Mouse (Mus musculus) T-helper 17 cell (primary cell): ENCODE measurements around the gene Slamf1.

Source experiments
- in situ Hi-C, 2 experiments: fragments of 300-600 bp; cut with MboI, MseI; formaldehyde crosslinking; loops; 1 replicate in 1 of 2; 2 replicates in 1 of 2; pipeline ENCODE4 v1.15.1; 2025; ENCODE audit warnings: high pct_unique_total_duplicates in 2 of 2

Slamf1 gene

DNA sequence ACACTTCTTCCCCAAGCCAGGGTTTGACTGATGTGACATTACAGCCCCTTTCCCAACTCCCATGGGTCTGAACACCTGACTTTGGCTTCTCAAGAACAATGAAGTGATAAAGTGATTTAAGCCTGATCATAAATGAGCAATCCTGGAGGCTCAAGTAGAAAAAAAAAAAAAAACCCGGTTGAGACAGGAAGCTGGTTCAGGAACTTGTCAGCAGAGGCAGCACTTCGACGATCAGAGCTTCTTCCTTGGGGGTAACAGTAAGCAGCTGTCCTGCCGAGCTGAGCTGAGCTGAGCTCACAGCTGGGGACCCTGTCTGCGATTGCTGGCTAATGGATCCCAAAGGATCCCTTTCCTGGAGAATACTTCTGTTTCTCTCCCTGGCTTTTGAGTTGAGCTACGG, at the start of gene Slamf1:
Gene Slamf1, plus strand, starts transcription at position 230 of the 400 bp plus-strand sequence.
- in situ Hi-C loops: no loop called here

GRCm38 (mm10) chr1:171731195-171731594, 35.7 kb upstream of the Slamf1 start:
- in situ Hi-C loops: no loop called here

- in situ Hi-C loops: no loop called here
Measured at GRCm38 (mm10) chr1:171734898-171735297, 32.0 kb upstream of the Slamf1 start.

GRCm38 (mm10) chr1:171748127-171748969, 18.6 kb upstream of the Slamf1 start:
- in situ Hi-C loops: no loop called here

DNA sequence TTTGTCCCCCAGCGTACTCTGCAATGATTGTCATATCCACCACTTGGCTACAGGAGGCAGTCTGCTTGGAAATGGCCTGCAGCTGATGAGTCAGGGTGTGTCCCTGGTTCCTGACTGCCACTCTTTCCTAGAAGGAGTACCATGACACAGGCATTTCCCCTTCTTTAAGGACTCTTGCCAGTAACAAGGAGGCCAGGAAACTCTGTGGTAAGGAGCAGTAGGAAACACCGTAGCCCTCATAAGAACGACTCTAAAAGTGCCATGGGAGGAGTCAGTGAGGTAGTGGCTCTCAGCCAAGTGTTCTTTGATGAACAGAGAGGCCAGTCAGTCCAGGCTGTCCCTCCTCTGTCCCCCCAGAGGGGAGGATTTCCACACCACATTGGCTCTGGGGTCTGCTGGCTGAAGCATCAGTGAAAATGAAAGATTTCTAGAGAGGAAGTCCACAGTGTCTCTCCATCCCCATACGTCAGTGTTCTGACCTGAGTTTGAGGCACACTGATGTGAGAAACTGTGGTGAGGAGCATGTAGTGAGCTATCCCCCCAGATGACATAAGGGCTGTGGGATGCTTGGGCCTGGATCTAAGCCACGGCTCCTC, 5.0 kb upstream of the Slamf1 start:
- in situ Hi-C loops: no loop called here

DNA sequence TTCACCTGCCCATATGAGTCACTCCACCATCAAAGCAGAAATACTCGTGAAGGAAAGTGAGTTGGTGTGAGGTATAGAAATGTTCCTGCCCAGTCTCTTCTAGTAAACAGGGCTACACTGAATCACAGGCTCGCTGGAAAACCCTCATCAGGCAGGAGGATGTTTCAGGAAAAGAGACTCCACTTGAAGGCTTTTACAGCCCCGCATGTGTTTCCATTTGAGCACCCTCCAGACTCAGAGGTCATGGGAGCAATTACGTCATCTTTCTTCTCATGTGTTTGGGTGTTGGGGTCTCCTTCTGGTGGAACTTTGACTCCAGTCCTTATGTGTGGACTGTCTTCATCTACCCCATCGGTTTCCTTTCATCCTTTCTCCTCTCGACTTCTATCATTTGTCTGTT, 4.1 kb downstream of the Slamf1 start:
- in situ Hi-C loops: no loop called here

- in situ Hi-C loops: no loop called here
Measured at GRCm38 (mm10) chr1:171772121-171772735, 5.3 kb downstream of the Slamf1 start.

GRCm38 (mm10) chr1:171773232-171773989, 6.5 kb downstream of the Slamf1 start:
- in situ Hi-C loops: no loop called here

DNA sequence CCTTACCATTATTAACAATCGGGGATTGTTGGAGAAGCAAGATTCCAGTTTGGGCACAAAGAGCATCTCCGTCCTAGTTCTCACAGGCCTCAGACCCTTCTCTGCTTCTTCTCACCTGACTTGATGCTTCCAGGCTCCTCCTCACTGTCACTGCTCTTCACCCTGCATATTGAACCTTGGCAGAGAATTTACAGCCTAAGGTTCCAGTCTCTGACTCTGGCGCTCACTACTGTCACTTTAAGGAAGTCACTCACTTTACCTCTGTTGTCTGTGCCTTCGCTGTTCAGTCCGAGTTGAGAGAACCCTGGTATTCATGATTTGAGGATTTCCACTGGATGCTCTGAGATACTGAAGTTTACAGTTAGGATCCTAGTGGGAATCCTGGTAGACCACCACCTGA, 7.3 kb downstream of the Slamf1 start:
- in situ Hi-C loops: no loop called here

GRCm38 (mm10) chr1:171774678-171775077, 7.8 kb downstream of the Slamf1 start:
- in situ Hi-C loops: no loop called here

DNA sequence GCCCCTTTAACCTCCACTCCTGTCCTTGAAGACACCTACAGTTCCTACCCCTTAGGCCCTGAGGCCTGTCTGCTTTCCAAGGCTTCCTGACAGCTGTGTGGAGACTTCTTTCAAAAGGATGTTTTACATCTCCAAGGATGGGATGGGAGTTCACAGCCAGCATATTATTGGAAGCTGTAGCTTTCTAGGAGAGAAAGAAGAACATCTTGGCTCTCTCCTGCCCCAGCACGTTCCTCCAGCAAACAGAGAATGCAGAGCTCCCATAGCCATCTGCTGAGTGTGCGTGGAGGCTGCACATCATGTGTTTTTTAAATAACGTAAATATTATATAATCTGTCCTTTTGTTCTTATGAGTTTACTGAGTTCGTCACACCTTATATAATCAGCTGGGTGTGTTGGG, 8.9 kb downstream of the Slamf1 start:
- in situ Hi-C loops: no loop called here

DNA sequence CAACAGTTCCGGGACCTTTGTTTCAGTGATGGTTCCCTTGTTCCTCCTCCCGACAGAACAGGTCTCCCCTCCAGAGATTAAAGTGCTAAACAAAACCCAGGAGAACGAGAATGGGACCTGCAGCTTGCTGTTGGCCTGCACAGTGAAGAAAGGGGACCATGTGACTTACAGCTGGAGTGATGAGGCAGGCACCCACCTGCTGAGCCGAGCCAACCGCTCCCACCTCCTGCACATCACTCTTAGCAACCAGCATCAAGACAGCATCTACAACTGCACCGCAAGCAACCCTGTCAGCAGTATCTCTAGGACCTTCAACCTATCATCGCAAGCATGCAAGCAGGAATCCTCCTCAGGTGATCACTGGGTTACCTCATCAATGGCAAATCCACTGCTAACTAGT, 10.1 kb downstream of the Slamf1 start:
- in situ Hi-C loops: no loop called here

GRCm38 (mm10) chr1:171782287-171782915, 15.5 kb downstream of the Slamf1 start:
- in situ Hi-C loops: no loop called here

- in situ Hi-C loops: no loop called here
Measured at GRCm38 (mm10) chr1:171785871-171786270, 18.9 kb downstream of the Slamf1 start.

DNA sequence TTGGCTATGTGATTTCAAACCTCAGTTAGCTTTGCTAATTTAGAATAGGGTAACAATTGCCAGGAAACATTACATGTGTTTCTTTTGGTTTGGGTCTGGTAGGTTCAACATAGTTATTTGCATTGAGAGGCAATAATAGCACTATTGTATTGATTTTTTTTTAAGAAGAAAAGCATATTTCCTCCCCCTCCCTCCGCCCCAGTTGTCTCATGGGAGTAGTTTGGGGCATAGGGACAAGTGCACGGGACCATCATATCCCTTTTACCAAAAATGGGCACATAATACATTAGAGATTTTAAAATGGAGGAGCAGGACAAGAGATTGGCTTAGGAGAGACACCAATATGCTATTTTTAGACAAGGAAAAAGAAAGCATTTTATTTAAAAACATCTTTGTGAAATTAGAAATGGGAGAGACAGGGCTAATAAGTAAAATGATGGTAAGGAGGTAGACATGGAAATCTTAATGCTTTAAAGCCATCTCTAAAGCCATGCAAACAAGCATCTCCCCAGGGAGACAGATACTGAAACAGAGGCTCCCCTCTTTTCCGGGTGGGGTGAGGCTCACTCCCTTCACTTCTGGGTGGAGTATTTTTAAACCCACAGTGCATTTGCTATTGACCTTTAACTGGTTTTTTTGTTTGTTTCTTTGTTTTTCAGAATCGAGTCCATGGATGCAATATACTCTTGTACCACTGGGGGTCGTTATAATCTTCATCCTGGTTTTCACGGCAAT, 20.5 kb downstream of the Slamf1 start:
- in situ Hi-C loops: no loop called here

GRCm38 (mm10) chr1:171788461-171789283, 21.7 kb downstream of the Slamf1 start:
- in situ Hi-C loops: no loop called here

DNA sequence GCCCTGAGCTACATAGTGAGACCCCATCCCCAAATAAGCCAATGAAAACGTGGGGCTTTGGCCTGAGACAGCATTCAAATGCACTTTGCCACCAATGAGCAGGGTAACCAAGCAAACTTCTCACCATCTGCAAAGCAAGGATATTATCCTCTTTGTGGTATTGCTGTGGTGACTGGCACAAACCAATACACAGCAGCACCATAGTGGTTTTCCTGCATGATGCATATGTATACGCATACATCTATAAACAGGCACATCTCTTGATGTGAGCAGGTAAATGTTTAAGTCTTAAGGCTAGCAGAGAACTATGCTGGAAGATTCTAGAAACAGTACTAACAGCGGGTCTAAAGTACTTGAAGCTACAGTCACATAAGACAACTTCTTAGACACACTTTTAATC, 22.5 kb downstream of the Slamf1 start:
- in situ Hi-C loops: no loop called here

DNA sequence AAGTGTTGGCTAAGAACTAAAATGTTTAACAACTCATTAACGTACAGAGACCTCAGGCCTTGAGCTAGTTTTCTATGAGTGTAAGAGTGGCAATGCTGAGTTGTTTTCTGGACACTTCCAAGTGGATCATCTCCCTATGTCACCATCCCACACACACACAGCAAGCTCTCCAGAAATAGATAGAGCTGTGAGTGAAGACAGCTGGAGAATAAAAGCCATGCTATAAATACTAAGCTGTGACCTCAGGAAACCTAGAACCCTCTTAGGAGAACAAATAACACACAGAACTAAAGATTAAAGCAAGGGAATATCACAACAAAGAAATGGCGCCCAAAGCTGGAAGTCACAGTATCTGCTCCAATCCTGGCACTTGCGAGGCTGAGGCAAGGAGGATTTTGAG, 24.6 kb downstream of the Slamf1 start:
- in situ Hi-C loops: no loop called here

GRCm38 (mm10) chr1:171796185-171796584, 29.3 kb downstream of the Slamf1 start:
- in situ Hi-C loops: no loop called here

GRCm38 (mm10) chr1:171797840-171798239, 30.9 kb downstream of the Slamf1 start:
- in situ Hi-C loops: no loop called here
